Mouse (Mus musculus) small intestine, adult 2 months (tissue): ENCODE measurements around the gene Nrxn1. TPM values are rescaled to one million over a fixed set of nuclear protein-coding genes. Genes with fewer than 3 reads are reported as not detected.

ENCODE experiments used
- H3K27ac ChIP-seq: fragments of 200-500 bp; 2 replicates; pipeline ENCODE4 v1.5.1; 2012; ENCODE audit warnings: low read depth, low read length, control low read depth, inconsistent platforms; ENCODE audit not compliant: insufficient read depth
- H3K27me3 ChIP-seq: fragments of 200-500 bp; 2 replicates; pipeline ENCODE4 v1.6.1; 2012; ENCODE audit warnings: mild to moderate bottlenecking, moderate library complexity, low read length, inconsistent platforms; ENCODE audit not compliant: control insufficient read depth, insufficient read depth
- H3K36me3 ChIP-seq: fragments of 200-500 bp; 2 replicates; pipeline ENCODE4 v1.6.1; 2012; ENCODE audit warnings: mild to moderate bottlenecking, low read length, control low read depth, inconsistent platforms; ENCODE audit not compliant: control insufficient read depth, insufficient read depth
- H3K4me1 ChIP-seq: fragments of 200-500 bp; 2 replicates; pipeline ENCODE4 v1.6.1; 2012; ENCODE audit warnings: low read length, inconsistent platforms, mixed read lengths; ENCODE audit not compliant: control insufficient read depth, insufficient read depth, insufficient read length
- H3K4me3 ChIP-seq: fragments of 200-500 bp; 2 replicates; pipeline ENCODE4 v1.5.1; 2012; ENCODE audit warnings: low read depth, mild to moderate bottlenecking, control low read depth, inconsistent platforms, low read length, moderate library complexity
- CTCF ChIP-seq: fragments of 200-500 bp; IDR thresholded peaks from 2 replicates; pipeline ENCODE4 v1.5.1; 2012; ENCODE audit warnings: low read depth, mild to moderate bottlenecking, control low read depth, inconsistent platforms, low read length, moderate library complexity, mixed read lengths; ENCODE audit not compliant: insufficient replicate concordance, insufficient read length; ENCODE audit errors: extremely low read depth
- POLR2A ChIP-seq: fragments of 200-500 bp; IDR thresholded peaks from 2 replicates; pipeline ENCODE4 v1.6.1; 2012; ENCODE audit warnings: low read depth, mild to moderate bottlenecking, control low read depth, inconsistent platforms, low read length, moderate library complexity
- WGBS: fragments of 180-500 bp; shearing (Covaris S2); methylation state at CpG from one replicate; pipeline ENCODE4 v1.1.7; 2018; 5-methylcytosine and 5-hydroxymethylcytosine counted together
- polyA plus RNA-seq: library from polyadenylated mRNA; depleted of rRNA; stranded (reverse); fragments of >200 nt; gene quantifications from 2 replicates; pipeline ENCODE4 v1.2.3, GENCODE M21; 2012

Gene Nrxn1
- polyA plus RNA-seq, 1 experiment: 0.39 TPM

- Histone ChIP-seq H3K27ac (no peak overlapping the region), H3K4me3 (no peak overlapping the region), H3K36me3 (no peaks in the 10 kb centered on the region), H3K27me3 (no peaks in the 10 kb centered on the region), H3K4me1 (no peaks in the 10 kb centered on the region)
- TF ChIP-seq POLR2A: no peak
- TF ChIP-seq CTCF: no peak
- 66% methylated on average over 8 of the region's 8 CpGs for WGBS
Measured at GRCm38 (mm10) chr17:90809197-90810163, 283.4 kb downstream of the Nrxn1 start.

GRCm38 (mm10) chr17:90808256-90808655 is 284.6 kb downstream of the Nrxn1 start:
- Histone ChIP-seq H3K36me3 (no peaks in the 10 kb centered on the region), H3K27me3 (no peaks in the 10 kb centered on the region), H3K4me1 (no peaks in the 10 kb centered on the region), H3K4me3 (no peak overlapping the region), H3K27ac (no peak overlapping the region)
- TF ChIP-seq CTCF (no peak), POLR2A (no peak)
- 83% methylated on average over 2 of the region's 2 CpGs for WGBS

DNA sequence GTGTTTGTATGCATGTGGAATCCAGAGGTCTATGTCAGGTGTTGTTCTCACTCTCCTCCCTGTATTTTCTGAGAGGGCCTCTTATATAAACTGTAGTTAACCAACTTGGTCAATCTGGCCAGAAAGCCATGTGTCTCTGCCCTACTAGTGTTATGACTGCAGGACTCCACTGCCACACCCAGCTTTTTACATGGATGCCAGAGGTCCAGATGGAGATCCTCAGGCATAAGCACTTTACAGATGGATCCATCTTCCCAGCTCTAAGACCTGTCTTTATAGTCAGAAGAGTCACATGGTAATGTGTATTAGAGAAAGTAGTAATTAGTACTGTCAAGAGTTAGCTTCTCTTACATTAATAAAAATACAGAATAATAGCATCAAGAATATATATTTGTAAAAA is 285.7 kb downstream of the Nrxn1 start:
- Histone ChIP-seq H3K27ac (no peak overlapping the region), H3K4me3 (no peak overlapping the region), H3K36me3 (no peaks in the 10 kb centered on the region), H3K27me3 (no peaks in the 10 kb centered on the region), H3K4me1 (no peaks in the 10 kb centered on the region)
- TF ChIP-seq CTCF: no peak
- TF ChIP-seq POLR2A: no peak

DNA sequence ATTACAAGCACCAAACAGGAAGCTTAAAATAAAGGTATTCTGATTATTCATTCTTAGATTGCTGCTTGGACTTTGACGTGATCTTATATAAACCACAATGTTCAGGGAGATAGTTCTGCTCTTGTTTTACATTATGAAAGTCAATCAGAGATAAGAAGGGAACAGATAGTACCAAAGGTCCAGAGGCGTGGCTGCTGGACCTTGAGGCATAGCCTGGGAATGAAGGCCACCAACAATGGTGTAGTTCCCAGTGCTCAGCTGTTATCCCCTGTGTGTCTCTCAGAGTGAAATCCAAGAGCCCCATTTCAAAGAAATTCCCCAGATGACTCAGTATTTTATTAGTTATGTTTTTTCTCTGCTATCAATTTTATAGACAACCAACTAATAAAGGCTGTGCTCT is 294.2 kb downstream of the Nrxn1 start:
- no peak overlapping the region; the same call in 1 of the 2 replicates for H3K27ac ChIP-seq
- H3K36me3 ChIP-seq: no peaks in the 10 kb centered on the region
- WGBS: 32% methylated on average over 2 of the region's 2 CpGs
- TF ChIP-seq CTCF (no peak), POLR2A (no peak)
- H3K4me1 ChIP-seq: peaks cover 2% of the 10 kb centered on the region; the same call in 1 of the 2 replicates
- H3K27me3 ChIP-seq: no peaks in the 10 kb centered on the region
- no peak overlapping the region for H3K4me3 ChIP-seq

- Histone ChIP-seq H3K4me3 (no peak overlapping the region), H3K36me3 (no peaks in the 10 kb centered on the region), H3K27ac (0 out of 2 replicates have a peak overlapping the region, but pooled peaks have one; percentile 41), H3K27me3 (no peaks in the 10 kb centered on the region), H3K4me1 (peaks cover 2% of the 10 kb centered on the region; the same call in 1 of the 2 replicates)
- 80% methylated on average over 2 of the region's 2 CpGs for WGBS
- no peak for TF ChIP-seq POLR2A
- no peak for TF ChIP-seq CTCF
Measured at GRCm38 (mm10) chr17:90797659-90798288, 295.1 kb downstream of the Nrxn1 start.

DNA sequence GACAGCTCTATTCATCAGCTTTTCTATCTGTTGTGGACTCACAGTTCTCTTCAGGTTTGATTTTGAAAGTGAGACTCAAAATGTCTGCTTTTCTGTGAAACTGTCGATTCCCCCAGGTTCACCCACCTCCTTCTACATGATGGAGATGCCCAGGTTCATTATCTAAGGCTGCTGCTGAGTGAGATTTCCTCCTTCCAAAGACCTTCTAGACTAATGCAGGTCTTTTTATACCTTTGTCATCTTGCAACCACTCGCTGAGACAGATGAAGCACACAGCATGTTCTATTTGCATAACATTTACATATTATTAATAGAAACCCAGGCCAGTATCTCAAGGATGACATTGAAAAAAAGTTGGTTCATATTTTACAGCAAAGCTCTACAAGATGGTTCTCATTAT is 295.9 kb downstream of the Nrxn1 start:
- no peak overlapping the region for H3K27ac ChIP-seq
- whole genome bisulfite sequencing: 83% methylated on average over 2 of the region's 2 CpGs
- TF ChIP-seq CTCF (no peak), POLR2A (no peak)
- no peaks in the 10 kb centered on the region for H3K27me3 ChIP-seq
- H3K4me1 ChIP-seq: peaks cover 2% of the 10 kb centered on the region; the same call in 1 of the 2 replicates
- no peak overlapping the region for H3K4me3 ChIP-seq
- H3K36me3 ChIP-seq: no peaks in the 10 kb centered on the region

GRCm38 (mm10) chr17:90788491-90789127 is 304.3 kb downstream of the Nrxn1 start:
- Histone ChIP-seq H3K4me3 (no peak overlapping the region), H3K4me1 (no peaks in the 10 kb centered on the region), H3K36me3 (no peaks in the 10 kb centered on the region), H3K27me3 (no peaks in the 10 kb centered on the region), H3K27ac (no peak overlapping the region)
- TF ChIP-seq POLR2A (no peak), CTCF (no peak)
- WGBS: 81% methylated on average over 3 of the region's 3 CpGs
